Mouse (Mus musculus) G1E (cell line): ENCODE measurements around the gene Nid1. TPM values are rescaled to one million over a fixed set of nuclear protein-coding genes. Genes with fewer than 3 reads are reported as not detected.
A peak's percentile ranks its signal among the peaks of the same experiment; 100 is the strongest.
"Not testable (repeated sequence)": the region's sequence is repeated elsewhere in the genome, so short reads cannot be mapped to it uniquely, and the experiment has no call there.

Experiments
- ATAC-seq: 2 replicates; pipeline ENCODE4 v1.8.0; 2016; ENCODE audit warnings: mild to moderate bottlenecking; ENCODE audit not compliant: insufficient number of reproducible peaks, poor library complexity, low FRiP score, severe bottlenecking; ENCODE audit errors: extremely low read depth
- DNase-seq: peaks from one replicate; pipeline ENCODE4 v3.0.0; 2012; ENCODE audit warnings: low spot score
- H3K27me3 ChIP-seq: 2 replicates; pipeline ENCODE4 v1.6.1; 2012; ENCODE audit warnings: mild to moderate bottlenecking, low read length, inconsistent platforms; ENCODE audit not compliant: insufficient read depth
- H3K36me3 ChIP-seq: replicated peaks from 2 replicates; pipeline ENCODE3; 2012; ENCODE audit warnings: mild to moderate bottlenecking, inconsistent platforms
- H3K4me1 ChIP-seq: 2 replicates; pipeline ENCODE4 v1.6.1; 2012; ENCODE audit warnings: low read depth, low read length, inconsistent platforms, mixed read lengths; ENCODE audit not compliant: insufficient read depth
- H3K4me3 ChIP-seq: 2 replicates; pipeline ENCODE4 v1.5.1; 2012; ENCODE audit warnings: low read depth, mild to moderate bottlenecking, inconsistent platforms, low read length, moderate library complexity, mixed read lengths
- H3K9me3 ChIP-seq: replicated peaks from 2 replicates; pipeline ENCODE4 v1.6.1; 2012; ENCODE audit warnings: inconsistent platforms
- CTCF ChIP-seq: IDR thresholded peaks from 2 replicates; pipeline ENCODE4 v1.5.1; 2012; ENCODE audit warnings: low read depth, low read length, inconsistent platforms, mixed read lengths
- GATA1 ChIP-seq: IDR thresholded peaks from 2 replicates; pipeline ENCODE4 v1.6.1; 2012; ENCODE audit warnings: borderline replicate concordance, low read length, inconsistent platforms, mixed read lengths
- GATA2 ChIP-seq: IDR thresholded peaks from 2 replicates; pipeline ENCODE4 v1.6.1; 2012; ENCODE audit warnings: low read depth, low read length, inconsistent platforms, borderline replicate concordance
- POLR2AphosphoS5 ChIP-seq: IDR thresholded peaks from 2 replicates; pipeline ENCODE4 v1.6.1; 2012; ENCODE audit warnings: low read depth, low read length, inconsistent platforms; ENCODE audit not compliant: insufficient replicate concordance
- TAL1 ChIP-seq: conservative IDR thresholded peaks from 2 replicates; pipeline ENCODE4 v1.6.1; 2012; ENCODE audit warnings: low read depth, low read length, inconsistent platforms, mixed read lengths
- polyA plus RNA-seq: library from polyadenylated mRNA; stranded (reverse); fragments of >175 nt; gene quantifications from 2 replicates; pipeline ENCODE4 v1.2.3, GENCODE M21; 2012
- total RNA-seq, 2 experiments: library from RNA; stranded (forward) in 1 of 2; stranded (reverse) in 1 of 2; fragments of 200-1000 nt in 1 of 2; fragments of >200 nt in 1 of 2; fragmentation: Nextera tagmentation in 1 of 2; gene quantifications; 2 replicates each; pipeline ENCODE4 v1.2.3; 2014 to 2017

Nid1 gene
- total and polyA plus RNA-seq, 3 experiments = 0.11 TPM; not detected in 2

DNA sequence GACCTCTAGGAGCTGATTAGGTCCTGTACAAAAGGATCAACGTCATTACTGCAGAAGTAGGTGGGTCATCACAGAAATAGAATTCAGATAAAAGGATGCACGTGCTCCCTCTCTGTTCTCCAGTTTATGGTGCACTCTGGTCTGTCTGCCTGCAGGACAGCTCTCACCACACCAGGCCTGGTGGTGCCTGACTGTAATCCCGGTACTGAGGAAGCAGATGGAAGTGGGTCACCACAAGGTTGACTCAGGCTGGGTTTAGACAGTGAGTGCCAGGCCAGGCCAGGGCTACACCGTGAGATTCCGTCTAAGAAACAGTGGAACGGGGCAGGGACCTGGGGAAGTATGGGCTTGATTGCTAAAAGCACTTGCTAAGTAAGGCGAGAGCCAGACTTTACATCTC is 94.6 kb downstream of the Nid1 start:
- no peak for DNase-seq
- Histone ChIP-seq H3K4me1 (no peaks in the 10 kb centered on the region), H3K36me3 (no peaks in the 10 kb centered on the region), H3K9me3 (no peaks in the 10 kb centered on the region), H3K4me3 (no peak overlapping the region), H3K27me3 (0 out of 2 replicates have a peak, but pooled peaks cover 3% of the 10 kb centered on the region)
- no peak for ATAC-seq
- TF ChIP-seq CTCF = no peak
- TF ChIP-seq GATA2 = no peak
- TF ChIP-seq TAL1 = no peak
- TF ChIP-seq POLR2AphosphoS5 = no peak
- TF ChIP-seq GATA1 = no peak

DNA sequence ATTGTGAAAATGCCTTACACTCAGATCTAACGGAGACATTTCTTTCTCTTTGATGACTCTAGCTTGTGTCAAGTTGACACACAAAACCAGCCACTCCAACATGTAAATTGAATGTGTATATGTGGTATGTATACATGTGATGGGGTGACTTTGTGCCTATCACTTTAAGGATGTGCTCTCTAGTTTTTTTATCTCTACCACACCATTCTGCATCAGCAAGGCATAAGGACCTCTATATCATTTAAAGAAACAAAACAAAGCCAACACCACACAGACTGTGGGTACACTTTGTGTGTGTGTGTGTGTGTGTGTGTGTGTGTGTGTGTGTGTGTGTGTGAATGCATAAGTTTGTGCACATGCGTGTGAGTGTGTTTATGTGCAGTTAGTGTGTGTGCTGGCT is 99.2 kb downstream of the Nid1 start:
- TF ChIP-seq POLR2AphosphoS5 (no peak), TAL1 (no peak), GATA2 (no peak), GATA1 (no peak), CTCF (no peak)
- DNase-seq (no peak), ATAC-seq (no peak)
- no peaks in the 10 kb centered on the region for H3K9me3 ChIP-seq
- no peak overlapping the region for H3K4me3 ChIP-seq
- H3K4me1 ChIP-seq = no peaks in the 10 kb centered on the region
- H3K36me3 ChIP-seq = no peaks in the 10 kb centered on the region
- H3K27me3 ChIP-seq = peaks cover 3% of the 10 kb centered on the region; the same call in 1 of the 2 replicates

DNA sequence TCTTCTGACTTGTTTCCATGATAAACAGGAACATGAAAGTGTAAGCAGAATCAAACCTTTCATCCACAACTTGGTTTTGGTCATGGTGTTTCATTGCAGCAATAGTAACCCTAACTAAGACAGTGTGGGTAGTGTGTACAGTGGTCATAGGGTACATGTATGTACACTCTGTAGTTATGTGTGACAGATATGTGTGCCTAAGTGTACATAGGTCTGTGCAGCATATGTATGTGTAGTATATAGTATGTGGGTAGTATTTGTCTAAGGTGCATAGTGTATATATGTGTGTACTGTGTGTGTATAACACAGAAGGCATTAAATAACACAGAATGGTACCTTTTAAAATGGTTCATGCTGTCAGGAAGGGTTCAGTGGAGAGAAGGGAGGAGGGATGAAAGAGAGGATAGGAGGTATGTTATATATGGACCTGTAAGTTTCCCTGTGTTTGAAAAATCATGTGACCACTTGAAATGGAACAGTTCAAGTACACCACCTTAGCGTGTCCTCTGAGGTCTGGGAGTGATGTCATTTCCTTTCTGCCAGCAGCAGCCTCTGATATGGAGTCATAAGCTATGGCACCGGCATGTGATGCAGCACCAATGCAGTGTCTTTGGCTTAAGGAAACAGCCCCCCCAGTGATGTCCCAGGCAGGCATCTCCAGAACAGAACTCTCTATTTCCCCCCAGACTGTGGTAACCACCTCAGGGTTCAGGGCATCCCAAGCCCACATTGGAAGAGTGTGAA is 100.1 kb downstream of the Nid1 start:
- ATAC-seq (no peak), DNase-seq (no peak)
- Histone ChIP-seq H3K36me3 (no peaks in the 10 kb centered on the region), H3K4me3 (no peak overlapping the region), H3K4me1 (no peaks in the 10 kb centered on the region), H3K9me3 (no peaks in the 10 kb centered on the region), H3K27me3 (peaks cover 3% of the 10 kb centered on the region; the same call in 1 of the 2 replicates)
- no peak for TF ChIP-seq TAL1
- no peak for TF ChIP-seq GATA1
- no peak for TF ChIP-seq POLR2AphosphoS5
- no peak for TF ChIP-seq GATA2
- TF ChIP-seq CTCF = no peak

DNA sequence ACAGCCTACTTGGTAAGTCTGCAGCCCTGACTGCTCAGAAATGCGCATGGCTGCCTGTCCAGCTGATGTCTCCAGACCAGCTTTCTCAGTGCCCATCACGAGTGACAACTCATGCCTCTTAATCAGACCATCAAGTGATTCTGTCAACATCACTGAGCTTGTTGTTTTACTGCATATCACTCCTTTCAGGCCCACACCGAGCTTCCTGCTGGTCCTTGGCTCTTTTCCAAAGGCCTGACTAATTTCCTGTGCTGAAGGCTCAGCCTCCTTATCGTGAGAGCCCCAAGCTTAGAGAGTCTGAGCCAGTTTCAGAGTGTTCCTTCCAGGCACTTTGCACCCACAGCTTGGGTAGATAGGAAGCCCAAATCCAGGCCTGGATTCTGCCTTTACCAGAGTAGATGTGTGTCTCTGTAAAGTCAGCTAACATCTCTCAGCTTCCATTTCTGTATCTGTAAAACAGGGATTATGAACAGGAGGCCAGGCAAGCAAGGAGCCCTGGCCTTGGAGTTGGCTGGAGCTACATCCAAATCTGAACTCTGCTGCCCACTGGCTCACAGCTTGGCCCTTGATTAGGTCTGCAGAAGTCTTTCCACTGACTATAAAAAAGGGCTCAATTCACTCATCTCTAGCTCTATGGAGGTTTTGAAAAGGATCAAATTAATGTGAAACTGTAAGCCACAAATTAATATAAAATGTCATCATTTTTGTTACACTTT is 101.4 kb downstream of the Nid1 start:
- DNase-seq = peak; percentile 3
- Histone ChIP-seq H3K36me3 (no peaks in the 10 kb centered on the region), H3K27me3 (peaks cover 3% of the 10 kb centered on the region; the same call in 1 of the 2 replicates), H3K4me3 (no peak overlapping the region), H3K9me3 (no peaks in the 10 kb centered on the region), H3K4me1 (no peaks in the 10 kb centered on the region)
- peak; percentile 45 for ATAC-seq
- TF ChIP-seq GATA1 = no peak
- no peak for TF ChIP-seq CTCF
- TF ChIP-seq TAL1 = no peak

DNA sequence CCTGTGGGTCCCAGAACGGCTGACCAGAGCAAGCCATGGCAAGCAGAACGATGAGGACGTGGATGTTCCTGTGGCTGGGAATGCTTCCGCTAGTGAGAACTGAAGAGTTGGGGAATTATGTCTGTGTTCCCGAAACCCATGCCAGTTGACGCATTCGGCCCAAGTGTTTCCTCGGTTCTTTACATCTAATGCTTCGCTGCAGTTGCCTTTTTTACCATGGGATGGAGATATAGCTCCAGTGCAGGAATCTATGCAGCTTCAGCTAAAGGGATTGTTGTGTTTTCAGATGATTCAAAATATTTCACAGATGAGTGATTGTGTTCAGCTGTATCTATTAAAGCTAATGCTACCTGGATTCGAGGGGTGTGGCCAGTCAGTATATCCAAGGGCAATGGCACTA is 105.7 kb downstream of the Nid1 start:
- H3K27me3 ChIP-seq, DNase-seq, ATAC-seq, H3K4me1 ChIP-seq, H3K9me3 ChIP-seq, H3K4me3 ChIP-seq, H3K36me3 ChIP-seq: not testable (repeated sequence)

DNA sequence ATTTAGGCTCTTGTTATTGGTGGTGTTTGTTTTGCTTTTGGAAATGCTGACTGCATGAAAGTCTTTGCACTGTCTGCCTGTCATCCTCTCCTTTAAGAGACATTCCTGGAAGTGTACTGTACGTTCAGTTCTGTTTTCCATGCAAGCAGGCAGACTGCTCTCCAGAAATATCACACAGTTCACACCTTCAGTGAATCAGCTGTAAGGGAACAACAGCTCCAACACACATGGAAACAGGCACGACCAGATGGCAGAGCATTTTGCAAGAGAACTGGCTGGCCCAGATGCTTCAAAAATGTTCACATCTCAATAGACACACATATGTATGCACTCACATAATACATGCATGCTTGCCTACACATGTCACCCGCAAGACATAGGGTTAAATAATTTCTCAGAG is 109.4 kb downstream of the Nid1 start:
- Histone ChIP-seq H3K9me3 (0 out of 2 replicates have a peak, but pooled peaks cover 3% of the 10 kb centered on the region), H3K27me3 (peaks cover 13% of the 10 kb centered on the region; the same call in 1 of the 2 replicates), H3K4me1 (no peaks in the 10 kb centered on the region), H3K36me3 (no peaks in the 10 kb centered on the region), H3K4me3 (no peak overlapping the region)
- no peak for ATAC-seq
- TF ChIP-seq CTCF (no peak), GATA2 (no peak), TAL1 (no peak), GATA1 (no peak), POLR2AphosphoS5 (no peak)
- DNase-seq = no peak
